Mouse (Mus musculus): ENCODE data around the gene Higd2a. TPM values are rescaled to one million over a fixed set of nuclear protein-coding genes. Genes with fewer than 3 reads are reported as not detected.

Higd2a gene
- total RNA-seq, 2 experiments from 2014 or later = 19.0 to 36.0 TPM

- no peak for ATAC-seq (replicated peaks; ENCODE audit: low FRiP score, poor library complexity, severe bottlenecking)
These were observed 12.1 kb upstream of the Higd2a start for GRCm38 (mm10) chr13:54577652-54578507.

- ATAC-seq (replicated peaks; ENCODE audit: low FRiP score, poor library complexity, severe bottlenecking) = no peak
These were observed 8.6 kb upstream of the Higd2a start for GRCm38 (mm10) chr13:54581385-54581784.

- ATAC-seq (replicated peaks; ENCODE audit: low FRiP score, poor library complexity, severe bottlenecking) = no peak
These were observed 7.9 kb upstream of the Higd2a start for GRCm38 (mm10) chr13:54582126-54582525.

GRCm38 (mm10) chr13:54582860-54583259 is 7.1 kb upstream of the Higd2a start:
- ATAC-seq (replicated peaks; ENCODE audit: low FRiP score, poor library complexity, severe bottlenecking) = no peak

DNA sequence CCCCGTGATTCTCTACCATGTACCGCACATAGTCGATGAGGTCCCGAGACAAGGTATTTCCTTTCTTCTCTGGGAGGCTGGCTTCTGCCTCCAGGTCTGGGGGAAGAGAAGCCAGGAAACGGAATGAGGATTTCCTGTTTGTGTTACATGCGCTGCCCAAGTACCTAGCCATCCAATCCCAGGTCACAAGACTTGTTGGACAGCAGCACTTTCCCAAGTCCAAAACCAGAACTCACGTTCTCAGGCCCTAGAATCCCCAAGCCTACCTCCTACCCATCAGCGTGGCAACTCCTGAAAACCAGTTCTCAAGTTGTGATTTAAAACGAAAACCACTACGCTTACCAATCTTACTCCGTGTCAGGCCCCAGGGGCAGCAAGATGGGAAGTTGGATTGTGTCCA is 4.2 kb upstream of the Higd2a start:
- ATAC-seq (replicated peaks; ENCODE audit: low FRiP score, poor library complexity, severe bottlenecking) = no peak

- peak; percentile 23; the same call in 1 of the 2 replicates for ATAC-seq (replicated peaks; ENCODE audit: low FRiP score, poor library complexity, severe bottlenecking)
These were observed 502 bp upstream of the Higd2a start for GRCm38 (mm10) chr13:54589414-54589995.

- no peak for ATAC-seq (replicated peaks; ENCODE audit: low FRiP score, poor library complexity, severe bottlenecking)
These were observed 1.9 kb downstream of the Higd2a start for GRCm38 (mm10) chr13:54591776-54592356.

GRCm38 (mm10) chr13:54593617-54594016 is 3.6 kb downstream of the Higd2a start:
- no peak for ATAC-seq (replicated peaks; ENCODE audit: low FRiP score, poor library complexity, severe bottlenecking)

DNA sequence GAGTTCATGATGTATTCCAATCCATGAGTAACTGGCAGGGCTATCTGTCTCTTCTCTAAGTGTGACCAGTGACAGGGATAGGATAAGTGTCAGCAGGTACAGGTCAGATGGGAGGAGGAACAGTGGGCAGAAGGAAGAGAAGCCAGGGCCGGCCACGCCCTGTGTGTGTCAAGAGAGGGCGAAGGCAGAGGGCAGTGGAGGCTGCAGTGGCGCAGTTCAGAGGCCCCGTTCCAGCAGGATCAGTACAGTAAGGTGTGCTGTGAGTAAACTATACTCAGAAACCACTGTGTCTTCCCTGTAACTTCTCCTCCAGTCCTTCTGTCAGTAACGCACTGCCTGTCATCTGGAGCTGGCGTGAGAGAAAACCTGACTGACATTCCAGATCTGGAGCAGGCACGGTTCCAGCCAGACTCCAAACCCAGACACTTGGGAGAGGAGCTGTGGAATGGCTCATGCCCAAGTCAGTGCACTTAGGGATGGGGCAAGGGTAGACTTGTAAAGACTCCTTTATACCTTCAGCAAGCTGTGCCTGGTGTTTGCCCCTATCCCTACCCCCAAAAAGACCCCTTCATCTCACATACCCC is 6.2 kb downstream of the Higd2a start:
- ATAC-seq (replicated peaks; ENCODE audit: low FRiP score, poor library complexity, severe bottlenecking) = no peak

- ATAC-seq (replicated peaks; ENCODE audit: low FRiP score, poor library complexity, severe bottlenecking) = no peak
These were observed 6.9 kb downstream of the Higd2a start for GRCm38 (mm10) chr13:54596870-54597269.

GRCm38 (mm10) chr13:54598622-54599143 is 8.7 kb downstream of the Higd2a start:
- no peak for ATAC-seq (replicated peaks; ENCODE audit: low FRiP score, poor library complexity, severe bottlenecking)

- ATAC-seq (replicated peaks; ENCODE audit: low FRiP score, poor library complexity, severe bottlenecking) = no peak
These were observed 12.7 kb downstream of the Higd2a start for GRCm38 (mm10) chr13:54602639-54603111.

DNA sequence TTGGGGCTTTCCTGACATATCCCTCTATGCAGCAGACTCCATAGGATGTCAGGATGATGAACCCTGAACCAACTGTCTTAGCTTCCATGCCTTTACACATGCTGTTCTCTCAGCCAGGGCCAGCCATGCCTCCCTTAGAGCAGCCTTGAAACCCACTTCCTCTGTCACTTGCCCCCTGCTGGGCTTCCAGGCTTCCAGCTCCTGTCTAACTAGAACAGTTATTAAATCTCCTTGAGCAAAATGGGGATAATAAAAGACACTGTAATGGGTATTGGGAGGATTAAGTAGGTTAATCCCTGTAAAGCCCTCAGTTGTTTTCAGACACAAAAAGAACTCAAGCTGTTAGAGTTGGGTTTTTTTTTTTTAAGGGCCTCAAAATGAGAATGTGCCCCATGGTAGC is 13.5 kb downstream of the Higd2a start:
- ATAC-seq (replicated peaks; ENCODE audit: low FRiP score, poor library complexity, severe bottlenecking) = no peak

DNA sequence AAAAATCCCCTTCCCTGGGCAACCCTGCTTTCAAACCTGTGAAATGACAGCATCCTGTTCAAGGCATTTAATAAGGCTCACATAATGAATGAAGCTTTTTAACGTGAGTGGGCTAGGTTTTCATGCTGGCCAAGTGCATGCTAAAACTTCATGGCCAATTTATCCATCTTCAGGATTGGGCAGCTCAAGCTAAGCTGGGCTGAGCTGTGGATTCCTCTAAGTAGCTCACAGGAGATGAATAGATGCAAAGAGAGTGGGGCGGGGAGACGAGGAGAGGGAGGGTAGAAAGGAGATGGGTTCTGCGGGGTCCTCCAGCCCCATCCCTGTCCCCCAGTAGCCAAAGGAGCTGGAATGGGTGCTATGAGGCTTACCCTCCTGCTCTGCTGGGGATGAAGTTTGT is 14.2 kb downstream of the Higd2a start:
- no peak for ATAC-seq (replicated peaks; ENCODE audit: low FRiP score, poor library complexity, severe bottlenecking)

GRCm38 (mm10) chr13:54605426-54605825 is 15.4 kb downstream of the Higd2a start:
- ATAC-seq (replicated peaks; ENCODE audit: low FRiP score, poor library complexity, severe bottlenecking) = no peak

DNA sequence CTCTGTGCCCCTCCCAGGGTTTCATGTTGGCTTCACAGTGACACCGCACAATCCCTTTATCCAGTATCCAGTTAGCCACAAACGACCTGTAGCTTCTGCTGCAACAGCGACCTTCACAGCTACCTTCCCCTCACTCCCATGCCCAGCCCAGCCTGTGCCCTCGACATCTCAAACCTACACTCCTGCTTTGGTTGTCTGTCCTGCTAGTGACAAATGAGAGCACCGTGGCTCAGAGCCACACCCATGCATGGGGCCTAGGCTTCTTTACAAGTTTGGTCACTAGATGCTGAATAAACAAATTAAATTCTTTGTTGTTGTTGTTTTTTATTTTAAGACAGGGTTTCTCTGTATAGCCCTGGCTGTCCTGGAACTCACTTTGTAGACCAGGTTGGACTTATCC is 17.2 kb downstream of the Higd2a start:
- no peak for ATAC-seq (replicated peaks; ENCODE audit: low FRiP score, poor library complexity, severe bottlenecking)

DNA sequence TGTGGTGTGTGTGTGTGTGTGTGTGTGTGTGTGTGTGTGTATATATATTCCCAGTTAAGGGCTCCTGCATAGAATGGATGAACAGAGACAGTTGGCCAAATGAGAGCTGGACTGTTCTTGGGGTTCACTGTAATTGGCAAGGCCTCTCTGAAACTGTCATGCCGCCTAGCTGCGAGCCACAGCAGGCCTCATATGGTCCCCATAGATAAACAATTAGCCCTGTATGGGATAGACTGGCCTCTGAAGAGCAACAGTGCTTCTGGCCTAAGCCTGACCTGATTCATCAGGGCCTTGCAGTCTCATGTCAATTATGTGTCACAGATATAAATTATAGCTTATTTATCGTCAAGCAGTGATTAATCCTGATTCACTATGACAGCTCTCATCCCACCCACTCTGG is 18.0 kb downstream of the Higd2a start:
- ATAC-seq (replicated peaks; ENCODE audit: low FRiP score, poor library complexity, severe bottlenecking) = no peak

GRCm38 (mm10) chr13:54608666-54609065 is 18.7 kb downstream of the Higd2a start:
- no peak for ATAC-seq (replicated peaks; ENCODE audit: low FRiP score, poor library complexity, severe bottlenecking)

GRCm38 (mm10) chr13:54609301-54609700 is 19.3 kb downstream of the Higd2a start:
- no peak for ATAC-seq (replicated peaks; ENCODE audit: low FRiP score, poor library complexity, severe bottlenecking)

DNA sequence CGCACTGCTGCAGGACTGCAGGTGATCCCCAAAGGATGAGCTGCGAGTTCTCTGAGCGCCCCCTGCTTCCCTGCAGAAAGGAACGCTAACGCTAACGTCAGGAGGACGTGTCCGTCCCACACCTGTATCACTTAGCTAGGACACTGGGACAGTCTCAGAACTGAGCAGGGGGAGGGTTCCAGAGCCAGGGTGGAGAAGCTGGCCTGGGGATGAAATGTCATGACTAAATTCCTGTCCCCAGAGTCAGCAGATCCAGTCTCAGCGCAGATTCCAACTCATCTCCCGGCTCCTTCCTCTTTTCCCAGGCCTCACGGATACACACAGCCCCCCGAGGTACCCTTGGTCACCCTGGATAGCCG is 20.6 kb downstream of the Higd2a start:
- no peak for ATAC-seq (replicated peaks; ENCODE audit: low FRiP score, poor library complexity, severe bottlenecking)
